Mouse (Mus musculus) midbrain, embryonic 15.5 days (tissue): ENCODE measurements around the gene Ipo8. TPM values are rescaled to one million over a fixed set of nuclear protein-coding genes. Genes with fewer than 3 reads are reported as not detected.

Experiments
- ATAC-seq: fragments of 200-750 bp; cut with Nextera tagmentation; replicated peaks from 2 replicates; pipeline ENCODE4 v1.8.0; 2017; ENCODE audit warnings: moderate TSS enrichment
- H3K27ac ChIP-seq: fragments of 300-500 bp; sonication (generic); 2 replicates; pipeline ENCODE4 v1.5.1; 2015; ENCODE audit warnings: mild to moderate bottlenecking, inconsistent platforms
- H3K27me3 ChIP-seq: fragments of 300-500 bp; sonication (generic); replicated peaks from 2 replicates; pipeline ENCODE4 v1.6.1; 2015; ENCODE audit warnings: inconsistent platforms
- H3K36me3 ChIP-seq: fragments of 300-500 bp; sonication (generic); replicated peaks from 2 replicates; pipeline ENCODE4 v1.6.1; 2015; ENCODE audit warnings: inconsistent platforms
- H3K4me1 ChIP-seq: fragments of 300-500 bp; sonication (generic); 2 replicates; pipeline ENCODE4 v1.6.1; 2015; ENCODE audit warnings: inconsistent platforms
- H3K4me2 ChIP-seq: fragments of 300-500 bp; sonication (generic); 2 replicates; pipeline ENCODE4 v1.6.1; 2015; ENCODE audit warnings: inconsistent platforms, mild to moderate bottlenecking, moderate library complexity
- H3K4me3 ChIP-seq: fragments of 300-500 bp; sonication (generic); 2 replicates; pipeline ENCODE4 v1.5.1; 2015; ENCODE audit warnings: mild to moderate bottlenecking, inconsistent platforms
- H3K9ac ChIP-seq: fragments of 300-500 bp; sonication (generic); 2 replicates; pipeline ENCODE4 v1.6.1; 2015; ENCODE audit warnings: mild to moderate bottlenecking, inconsistent platforms
- H3K9me3 ChIP-seq: fragments of 300-500 bp; sonication (generic); 2 replicates; pipeline ENCODE4 v1.6.1; 2016; ENCODE audit warnings: inconsistent platforms
- WGBS: fragments of 180-500 bp; shearing (Covaris S2); methylation state at CpG from one replicate; pipeline ENCODE4 v1.1.7; 2015; ENCODE audit warnings: mixed read lengths; 5-methylcytosine and 5-hydroxymethylcytosine counted together
- polyA plus RNA-seq: library from polyadenylated mRNA; unstranded; fragments of >200 nt; fragmentation: Nextera tagmentation; extraction: Ambion mirVana; gene quantifications from 2 replicates; pipeline ENCODE4 v1.2.1, GENCODE M21; 2015

Gene Ipo8
- polyA plus RNA-seq, 1 experiment from 2014 or later: 17.7 TPM

- H3K27ac ChIP-seq: no peak overlapping the region
- H3K9me3 ChIP-seq: no peaks in the 10 kb centered on the region
- no peaks in the 10 kb centered on the region for H3K36me3 ChIP-seq
- ATAC-seq: no peak; the same call in 1 of the 2 replicates
- H3K4me3 ChIP-seq: no peak overlapping the region
- no peak overlapping the region for H3K4me2 ChIP-seq
- WGBS: 62% methylated on average over 8 of the region's 8 CpGs
- H3K4me1 ChIP-seq: 0 out of 2 replicates have a peak, but pooled peaks cover 4% of the 10 kb centered on the region
- no peaks in the 10 kb centered on the region for H3K27me3 ChIP-seq
- H3K9ac ChIP-seq: no peak overlapping the region
Observed at GRCm38 (mm10) chr6:148740521-148741226, 90.6 kb downstream of the Ipo8 start.

- ATAC-seq: no peak
- Histone ChIP-seq H3K9ac (no peak overlapping the region), H3K27me3 (no peaks in the 10 kb centered on the region), H3K4me2 (no peak overlapping the region), H3K4me1 (0 out of 2 replicates have a peak, but pooled peaks cover 4% of the 10 kb centered on the region), H3K4me3 (no peak overlapping the region), H3K36me3 (no peaks in the 10 kb centered on the region), H3K27ac (no peak overlapping the region), H3K9me3 (no peaks in the 10 kb centered on the region)
- 87% methylated on average over 1 of the region's 1 CpGs for whole genome bisulfite sequencing
Observed at GRCm38 (mm10) chr6:148736390-148736789, 94.9 kb downstream of the Ipo8 start.

- Histone ChIP-seq H3K9ac (no peak overlapping the region), H3K4me3 (no peak overlapping the region), H3K4me2 (no peak overlapping the region), H3K36me3 (no peaks in the 10 kb centered on the region), H3K27ac (no peak overlapping the region), H3K4me1 (no peaks in the 10 kb centered on the region), H3K9me3 (no peaks in the 10 kb centered on the region), H3K27me3 (no peaks in the 10 kb centered on the region)
- no peak for ATAC-seq
- WGBS: 93% methylated on average over 20 of the region's 20 CpGs
Observed at GRCm38 (mm10) chr6:148734012-148734411, 97.3 kb downstream of the Ipo8 start.

GRCm38 (mm10) chr6:148732920-148733319, 98.3 kb downstream of the Ipo8 start:
- no peaks in the 10 kb centered on the region for H3K27me3 ChIP-seq
- no peak overlapping the region for H3K9ac ChIP-seq
- ATAC-seq: no peak
- H3K4me1 ChIP-seq: no peaks in the 10 kb centered on the region
- no peaks in the 10 kb centered on the region for H3K36me3 ChIP-seq
- H3K4me2 ChIP-seq: no peak overlapping the region
- no peak overlapping the region for H3K27ac ChIP-seq
- H3K4me3 ChIP-seq: no peak overlapping the region
- no peaks in the 10 kb centered on the region for H3K9me3 ChIP-seq
- 100% methylated on average over 1 of the region's 1 CpGs for WGBS

GRCm38 (mm10) chr6:148728571-148728970, 102.7 kb downstream of the Ipo8 start:
- Histone ChIP-seq H3K4me1 (no peaks in the 10 kb centered on the region), H3K27ac (no peak overlapping the region), H3K4me3 (no peak overlapping the region), H3K4me2 (no peak overlapping the region), H3K9ac (no peak overlapping the region), H3K27me3 (no peaks in the 10 kb centered on the region), H3K36me3 (no peaks in the 10 kb centered on the region), H3K9me3 (no peaks in the 10 kb centered on the region)
- WGBS: 65% methylated on average over 3 of the region's 3 CpGs
- ATAC-seq: peak; percentile 63; the same call in 1 of the 2 replicates

GRCm38 (mm10) chr6:148727871-148728524, 103.3 kb downstream of the Ipo8 start:
- no peak; the same call in 1 of the 2 replicates for ATAC-seq
- no peak overlapping the region for H3K9ac ChIP-seq
- H3K36me3 ChIP-seq: no peaks in the 10 kb centered on the region
- no peak overlapping the region for H3K4me2 ChIP-seq
- no peaks in the 10 kb centered on the region for H3K4me1 ChIP-seq
- no peaks in the 10 kb centered on the region for H3K9me3 ChIP-seq
- H3K27ac ChIP-seq: no peak overlapping the region
- H3K4me3 ChIP-seq: no peak overlapping the region
- WGBS: 64% methylated on average over 6 of the region's 6 CpGs
- no peaks in the 10 kb centered on the region for H3K27me3 ChIP-seq

GRCm38 (mm10) chr6:148724453-148724852, 106.8 kb downstream of the Ipo8 start:
- H3K4me3 ChIP-seq: no peak overlapping the region
- H3K4me1 ChIP-seq: no peaks in the 10 kb centered on the region
- no peak overlapping the region for H3K27ac ChIP-seq
- H3K9me3 ChIP-seq: no peaks in the 10 kb centered on the region
- H3K4me2 ChIP-seq: no peak overlapping the region
- H3K9ac ChIP-seq: no peak overlapping the region
- ATAC-seq: no peak
- WGBS: 50% methylated on average over 3 of the region's 3 CpGs
- no peaks in the 10 kb centered on the region for H3K36me3 ChIP-seq
- no peaks in the 10 kb centered on the region for H3K27me3 ChIP-seq

Other genes with a start within 250 kb of the Ipo8 start
- gene Caprin2, start 64.8 kb upstream of the Ipo8 start, polyA plus RNA-seq: 11.0 and 14.2 TPM in 2 replicates
- gene Sinhcaf, start 115.0 kb upstream of the Ipo8 start, polyA plus RNA-seq: 52.1 and 57.9 TPM in 2 replicates